Mouse (Mus musculus) brain, embryonic 14.5 days (tissue): ENCODE data around the gene Rab11a.

Experiments
- CTCF ChIP-seq: fragments of 200-500 bp; IDR thresholded peaks from 2 replicates; pipeline ENCODE4 v1.5.1; 2012; ENCODE audit warnings: inconsistent platforms, mild to moderate bottlenecking, moderate library complexity, borderline replicate concordance; ENCODE audit not compliant: insufficient read depth, insufficient read length; ENCODE audit errors: extremely low read depth
- POLR2A ChIP-seq: fragments of 200-500 bp; IDR thresholded peaks from 2 replicates; pipeline ENCODE4 v1.6.1; 2012; ENCODE audit warnings: mild to moderate bottlenecking, inconsistent platforms, borderline replicate concordance; ENCODE audit not compliant: poor library complexity, insufficient read depth, insufficient read length, severe bottlenecking; ENCODE audit errors: extremely low read depth

GRCm38 (mm10) chr9:64786216-64786905 lies 48.8 kb upstream of the Rab11a start:
- TF ChIP-seq POLR2A (no peak), CTCF (no peak)
